Mouse (Mus musculus) midbrain, embryonic 14.5 days (tissue): ENCODE results near the gene Lbhd2. TPM values are rescaled to one million over a fixed set of nuclear protein-coding genes. Genes with fewer than 3 reads are reported as not detected.

Experiments
- ATAC-seq: fragments of 200-750 bp; cut with Nextera tagmentation; 2 replicates; pipeline ENCODE4 v1.8.0; 2017; ENCODE audit warnings: moderate number of reproducible peaks, moderate library complexity; ENCODE audit not compliant: low FRiP score, low TSS enrichment
- DNase-seq: peaks from one replicate; pipeline ENCODE4 v3.0.0-alpha.2; 2015
- H3K27ac ChIP-seq: fragments of 300-500 bp; sonication (generic); replicated peaks from 2 replicates; pipeline ENCODE4 v1.5.1; 2014; ENCODE audit warnings: mild to moderate bottlenecking, low read depth, low read length, moderate library complexity
- H3K27me3 ChIP-seq: fragments of 300-500 bp; sonication (generic); 2 replicates; pipeline ENCODE4 v1.6.1; 2014; ENCODE audit warnings: low read length, control low read depth, mixed read lengths; ENCODE audit not compliant: control insufficient read depth, insufficient read depth
- H3K36me3 ChIP-seq: fragments of 300-500 bp; sonication (generic); 2 replicates; pipeline ENCODE4 v1.6.1; 2014; ENCODE audit warnings: low read length, control low read depth; ENCODE audit not compliant: control insufficient read depth, insufficient read depth
- H3K4me1 ChIP-seq: fragments of 300-500 bp; sonication (generic); 2 replicates; pipeline ENCODE4 v1.6.1; 2014; ENCODE audit warnings: mild to moderate bottlenecking, antibody characterized with exemption, low read length, control low read depth; ENCODE audit not compliant: control insufficient read depth, insufficient read depth
- H3K4me2 ChIP-seq: fragments of 300-500 bp; sonication (generic); 2 replicates; pipeline ENCODE4 v1.6.1; 2014; ENCODE audit warnings: mild to moderate bottlenecking, low read length, moderate library complexity
- H3K4me3 ChIP-seq: fragments of 300-500 bp; sonication (generic); replicated peaks from 2 replicates; pipeline ENCODE4 v1.5.1; 2014; ENCODE audit warnings: low read depth, low read length
- H3K9ac ChIP-seq: fragments of 300-500 bp; sonication (generic); replicated peaks from 2 replicates; pipeline ENCODE4 v1.6.1; 2014; ENCODE audit warnings: mild to moderate bottlenecking, low read length, moderate library complexity
- H3K9me3 ChIP-seq: fragments of 300-500 bp; sonication (generic); 2 replicates; pipeline ENCODE4 v1.6.1; 2016; ENCODE audit warnings: low read length, control low read depth, mixed read lengths; ENCODE audit not compliant: control insufficient read depth
- whole genome bisulfite sequencing: fragments of 180-500 bp; shearing (Covaris S2); extraction: QIAGEN DNeasy Blood & Tissue Kit; methylation state at CpG from one replicate; pipeline ENCODE4 v1.1.7; 2014; 5-methylcytosine and 5-hydroxymethylcytosine counted together
- polyA plus RNA-seq: library from polyadenylated mRNA; unstranded; fragments of >200 nt; fragmentation: Nextera tagmentation; extraction: Ambion mirVana; gene quantifications from 2 replicates; pipeline ENCODE4 v1.2.1, GENCODE M21; 2014

Gene Lbhd2
- polyA plus RNA-seq, 1 experiment from 2014 or later = 2.0 TPM

DNA sequence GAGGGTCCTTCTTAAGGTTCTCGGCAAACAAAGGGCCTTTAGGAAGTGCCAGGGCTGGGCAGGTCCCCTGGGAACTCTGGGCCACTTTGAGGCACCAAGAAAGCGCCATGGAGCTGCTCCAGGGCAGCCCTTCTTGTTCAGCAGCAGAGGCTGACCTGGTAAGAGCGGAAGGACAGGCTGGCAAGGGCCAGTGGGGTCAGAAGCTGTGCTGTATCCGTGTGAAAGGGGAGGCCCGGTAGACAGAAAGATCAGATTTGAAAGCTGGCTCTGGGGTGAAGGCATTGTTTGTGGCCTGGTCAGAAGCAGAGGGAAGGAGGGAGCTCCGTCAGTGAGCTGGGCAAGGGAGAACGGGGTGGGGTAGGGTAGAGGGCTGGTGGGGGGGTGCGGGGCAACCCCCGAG, 40.7 kb downstream of the Lbhd2 start:
- Histone ChIP-seq H3K9ac (no peak overlapping the region), H3K27me3 (peaks cover 80% of the 10 kb centered on the region), H3K4me3 (no peak overlapping the region), H3K4me1 (peaks cover 4% of the 10 kb centered on the region; the same call in 1 of the 2 replicates), H3K4me2 (no peak overlapping the region), H3K9me3 (no peaks in the 10 kb centered on the region), H3K27ac (no peak overlapping the region), H3K36me3 (no peaks in the 10 kb centered on the region)
- WGBS = 8% methylated on average over 9 of the region's 9 CpGs
- ATAC-seq (no peak), DNase-seq (no peak)

DNA sequence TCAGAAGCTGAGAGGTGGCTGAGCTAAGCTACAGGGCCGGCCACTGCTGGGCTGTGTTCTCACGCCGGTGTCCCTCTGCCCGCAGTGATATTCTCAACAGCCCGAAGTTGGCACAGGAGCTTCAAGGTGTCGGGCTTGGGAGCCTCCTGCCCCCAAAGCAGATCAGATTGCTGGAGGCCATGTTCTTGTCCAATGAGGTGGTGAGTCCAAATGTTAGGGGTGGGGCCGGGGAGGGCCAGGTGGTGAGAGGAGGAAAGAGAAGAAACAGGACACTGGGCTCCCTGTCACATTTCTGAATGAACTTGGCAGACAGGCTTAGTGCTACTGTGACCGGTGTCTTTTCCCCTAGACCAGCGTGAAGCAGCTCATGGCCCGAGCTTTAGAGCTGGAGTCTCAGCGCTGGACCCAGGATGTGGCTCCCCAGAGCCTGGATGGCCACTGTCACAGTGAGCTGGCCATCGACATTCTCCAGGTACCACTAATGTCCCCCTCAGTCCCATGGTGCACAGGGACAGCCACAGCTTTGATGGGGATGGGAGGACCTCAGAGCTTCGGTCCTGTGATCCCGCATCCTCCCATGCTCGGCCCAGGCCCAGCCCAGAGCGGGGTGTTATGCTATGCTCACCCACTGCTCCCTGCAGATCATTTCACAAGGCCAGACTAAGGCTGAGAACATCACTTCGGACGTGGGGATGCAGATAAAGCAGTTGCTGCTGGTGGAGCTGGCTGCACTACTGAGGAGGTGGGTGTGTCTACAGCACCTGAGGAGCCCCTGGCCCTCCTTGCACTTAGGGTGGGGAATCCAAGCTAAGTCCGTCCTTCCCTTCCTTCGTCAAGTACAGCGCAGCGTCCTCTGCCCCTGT, 41.5 kb downstream of the Lbhd2 start:
- no peak for ATAC-seq
- Histone ChIP-seq H3K27ac (no peak overlapping the region), H3K36me3 (no peaks in the 10 kb centered on the region), H3K4me1 (no peaks in the 10 kb centered on the region), H3K4me2 (no peak overlapping the region), H3K4me3 (no peak overlapping the region), H3K9ac (no peak overlapping the region), H3K27me3 (peaks cover 72% of the 10 kb centered on the region), H3K9me3 (no peaks in the 10 kb centered on the region)
- 14% methylated on average over 22 of the region's 22 CpGs for WGBS
- no peak for DNase-seq

DNA sequence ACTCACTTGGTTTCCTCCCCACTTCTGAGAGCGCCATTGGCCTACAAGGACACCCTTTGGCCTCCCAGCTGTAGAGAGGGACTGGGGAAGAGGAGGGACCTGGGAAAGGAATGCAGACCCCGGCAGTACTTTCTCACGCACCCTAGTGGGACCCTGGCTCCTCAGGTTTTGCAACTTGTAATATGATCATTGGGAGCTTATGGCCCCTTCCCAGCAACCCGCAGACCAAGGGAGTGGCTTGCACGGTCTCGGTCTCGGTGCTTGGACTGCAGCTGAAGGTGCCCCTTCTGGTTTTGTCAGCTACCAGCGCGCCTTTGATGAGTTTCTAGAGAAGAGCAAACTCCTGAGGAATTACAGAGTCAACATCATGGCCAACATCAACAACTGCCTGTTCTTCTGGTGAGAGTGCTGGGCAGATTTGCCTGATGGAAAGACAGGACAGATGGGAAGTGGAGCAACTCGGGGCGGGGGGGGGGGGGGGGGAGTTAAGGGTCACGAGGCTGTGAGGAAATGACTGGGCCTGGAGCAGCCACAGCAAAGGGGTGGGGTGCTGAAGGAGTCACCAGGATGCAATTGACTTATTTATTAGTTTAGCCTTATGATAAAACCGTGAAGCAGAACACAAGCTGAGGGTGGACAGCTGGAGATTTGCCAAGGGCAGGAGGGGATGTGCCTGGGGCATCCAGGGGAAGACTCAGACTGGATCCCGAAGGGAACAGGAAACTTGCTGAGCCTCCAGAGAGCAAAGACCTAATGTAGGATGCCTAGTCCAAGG, 42.5 kb downstream of the Lbhd2 start:
- ATAC-seq = no peak
- Histone ChIP-seq H3K4me2 (no peak overlapping the region), H3K27ac (no peak overlapping the region), H3K27me3 (peaks cover 62% of the 10 kb centered on the region), H3K4me1 (no peaks in the 10 kb centered on the region), H3K36me3 (no peaks in the 10 kb centered on the region), H3K9me3 (no peaks in the 10 kb centered on the region), H3K4me3 (no peak overlapping the region), H3K9ac (no peak overlapping the region)
- DNase-seq = no peak
- WGBS = 19% methylated on average over 13 of the region's 14 CpGs

DNA sequence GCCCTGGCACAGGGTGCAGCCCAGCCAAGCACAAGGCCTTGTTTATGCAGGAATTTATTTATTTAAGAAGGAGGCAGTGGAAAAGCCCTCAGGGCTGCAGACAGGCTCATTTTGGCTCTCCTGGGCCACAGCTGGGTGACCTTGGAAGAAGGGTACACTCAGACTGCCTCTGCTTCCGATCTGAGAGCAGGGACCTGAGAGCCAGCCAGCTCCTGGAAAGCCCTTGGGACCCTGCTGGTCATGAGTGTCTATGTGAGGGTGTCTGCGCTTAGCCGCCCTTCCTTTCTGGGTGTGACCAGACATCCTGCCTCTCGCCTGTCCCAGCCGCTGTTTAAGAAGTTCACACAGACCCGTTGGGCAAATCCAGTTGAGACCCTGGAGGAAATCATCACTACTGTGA, 43.8 kb downstream of the Lbhd2 start:
- H3K4me2 ChIP-seq = no peak overlapping the region
- no peak for DNase-seq
- ATAC-seq = no peak
- no peaks in the 10 kb centered on the region for H3K9me3 ChIP-seq
- no peaks in the 10 kb centered on the region for H3K36me3 ChIP-seq
- H3K9ac ChIP-seq = no peak overlapping the region
- WGBS = 37% methylated on average over 6 of the region's 6 CpGs
- H3K27ac ChIP-seq = no peak overlapping the region
- no peaks in the 10 kb centered on the region for H3K4me1 ChIP-seq
- peaks cover 50% of the 10 kb centered on the region for H3K27me3 ChIP-seq
- no peak overlapping the region for H3K4me3 ChIP-seq

DNA sequence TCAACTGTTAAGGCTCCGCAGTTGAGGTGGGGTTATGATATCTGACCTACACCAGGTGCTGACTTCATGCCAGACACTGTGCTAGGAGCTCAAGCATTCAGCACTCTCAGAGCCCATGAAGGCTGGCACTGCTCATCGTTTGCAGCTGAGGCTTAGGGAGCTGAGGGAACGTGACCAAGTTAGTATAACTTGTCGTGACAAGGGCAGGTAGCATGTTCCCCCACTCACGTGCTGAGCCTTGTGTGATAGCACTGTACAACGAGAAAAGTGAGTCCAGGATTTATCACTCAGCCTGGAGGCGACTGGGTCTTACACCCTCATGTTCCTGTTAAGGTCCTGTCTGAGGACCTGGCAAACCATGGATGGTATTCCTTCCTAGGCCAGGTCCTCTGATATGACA, 45.0 kb downstream of the Lbhd2 start:
- H3K36me3 ChIP-seq = no peaks in the 10 kb centered on the region
- no peaks in the 10 kb centered on the region for H3K9me3 ChIP-seq
- no peak overlapping the region for H3K27ac ChIP-seq
- ATAC-seq = no peak
- no peaks in the 10 kb centered on the region for H3K4me1 ChIP-seq
- 82% methylated on average over 7 of the region's 7 CpGs for WGBS
- H3K4me3 ChIP-seq = no peak overlapping the region
- no peak overlapping the region for H3K4me2 ChIP-seq
- DNase-seq = no peak
- no peak overlapping the region for H3K9ac ChIP-seq
- peaks cover 38% of the 10 kb centered on the region for H3K27me3 ChIP-seq

DNA sequence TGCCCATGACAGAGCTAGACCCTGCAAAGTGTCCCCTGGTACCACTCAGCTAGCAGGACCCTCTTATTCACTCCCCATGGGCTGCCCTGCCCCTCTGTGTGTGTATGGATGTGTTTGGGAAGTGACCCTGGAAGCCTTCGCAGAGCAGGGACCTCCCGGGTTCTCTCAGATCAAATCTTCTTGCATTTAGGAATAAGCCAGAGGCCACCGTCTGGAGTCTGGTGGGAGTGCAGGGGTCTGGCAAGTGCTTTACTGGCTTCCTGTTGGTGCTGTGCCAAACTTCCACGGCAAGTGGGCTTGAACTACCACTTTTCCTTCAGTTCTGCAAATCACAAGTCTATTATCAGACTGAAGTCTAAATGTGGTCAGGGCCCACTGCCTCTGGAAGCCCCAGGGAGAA, 47.4 kb downstream of the Lbhd2 start:
- Histone ChIP-seq H3K27me3 (peaks cover 13% of the 10 kb centered on the region; the same call in 1 of the 2 replicates), H3K4me3 (no peak overlapping the region), H3K4me2 (no peak overlapping the region), H3K4me1 (no peaks in the 10 kb centered on the region), H3K9ac (no peak overlapping the region), H3K36me3 (no peaks in the 10 kb centered on the region), H3K9me3 (no peaks in the 10 kb centered on the region), H3K27ac (no peak overlapping the region)
- ATAC-seq = no peak
- no peak for DNase-seq
- WGBS = 32% methylated on average over 4 of the region's 4 CpGs

DNA sequence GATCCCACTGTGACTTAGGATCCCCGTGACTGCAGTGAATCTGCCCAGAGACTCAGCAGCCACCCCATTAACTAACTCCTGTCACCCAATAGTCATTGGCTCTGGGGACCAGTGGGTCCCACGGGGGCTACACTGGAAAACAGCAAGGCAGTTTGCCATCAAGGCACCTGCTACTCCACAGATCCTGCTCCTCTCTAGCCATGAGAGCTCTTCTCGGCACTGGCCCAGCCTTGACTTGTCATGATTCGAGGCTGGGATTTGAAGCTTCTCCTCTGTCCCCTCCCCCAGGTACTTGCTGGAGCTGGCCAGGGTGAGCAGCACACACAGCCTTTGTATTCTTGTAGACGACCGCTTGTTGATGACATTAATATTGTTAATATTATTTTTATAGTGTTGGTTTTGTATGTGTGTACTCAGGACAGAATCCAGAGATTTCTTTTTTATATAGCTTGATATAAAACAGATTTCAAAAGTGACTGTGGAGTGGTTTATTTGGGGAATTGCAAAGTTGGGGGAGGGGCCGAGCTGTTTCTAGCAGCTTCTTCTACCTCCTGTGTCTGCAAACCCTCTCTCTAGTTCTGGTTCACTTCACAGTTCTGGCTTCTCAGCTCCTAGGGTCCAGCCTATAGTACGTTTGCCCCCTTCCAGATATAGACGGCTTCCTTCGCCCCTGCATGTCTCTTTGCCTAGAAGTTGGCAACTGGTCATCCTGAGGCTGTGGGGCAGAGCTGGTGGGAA, 48.1 kb downstream of the Lbhd2 start:
- Histone ChIP-seq H3K27ac (no peak overlapping the region), H3K4me1 (no peaks in the 10 kb centered on the region), H3K4me2 (no peak overlapping the region), H3K27me3 (peaks cover 8% of the 10 kb centered on the region; the same call in 1 of the 2 replicates), H3K36me3 (no peaks in the 10 kb centered on the region), H3K4me3 (no peak overlapping the region), H3K9ac (no peak overlapping the region), H3K9me3 (no peaks in the 10 kb centered on the region)
- ATAC-seq = no peak
- DNase-seq = no peak
- 64% methylated on average over 10 of the region's 10 CpGs for WGBS

DNA sequence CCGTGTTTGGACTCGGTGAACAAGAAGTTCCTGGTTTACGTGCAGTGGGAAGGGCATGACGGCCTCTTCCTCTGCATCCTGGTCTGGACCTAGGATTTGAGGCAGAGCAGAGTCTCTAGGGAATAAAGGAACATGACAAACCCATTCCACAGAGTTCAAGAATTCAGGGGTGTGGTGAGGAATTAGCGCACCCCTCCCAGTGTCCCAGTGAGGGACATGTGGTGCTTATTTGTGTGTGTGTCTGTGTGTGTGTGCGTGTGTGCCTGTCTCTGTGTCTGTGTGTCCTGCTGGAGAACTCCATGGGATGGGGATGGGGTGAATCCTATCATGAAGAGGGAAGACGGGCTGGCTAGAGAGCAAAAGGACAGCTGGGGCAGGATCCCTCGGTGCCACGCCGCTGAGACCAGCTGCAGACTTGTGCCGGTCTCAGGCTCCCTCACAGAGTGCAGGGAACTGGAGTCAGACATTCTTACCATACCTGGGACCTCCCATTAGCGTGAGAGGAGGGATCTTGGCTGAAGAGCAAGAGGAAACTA, 48.8 kb downstream of the Lbhd2 start:
- no peaks in the 10 kb centered on the region for H3K4me1 ChIP-seq
- no peaks in the 10 kb centered on the region for H3K9me3 ChIP-seq
- no peak overlapping the region for H3K4me3 ChIP-seq
- no peak overlapping the region for H3K4me2 ChIP-seq
- ATAC-seq = no peak
- DNase-seq = no peak
- H3K36me3 ChIP-seq = no peaks in the 10 kb centered on the region
- 72% methylated on average over 12 of the region's 12 CpGs for WGBS
- no peak overlapping the region for H3K9ac ChIP-seq
- H3K27ac ChIP-seq = no peak overlapping the region
- peaks cover under 1% of the 10 kb centered on the region; the same call in 1 of the 2 replicates for H3K27me3 ChIP-seq
